Mouse (Mus musculus): Measurements from ENCODE around the gene 4930523C07Rik. TPM values are rescaled to one million over a fixed set of nuclear protein-coding genes. Genes with fewer than 3 reads are reported as not detected.

Gene 4930523C07Rik
- polyA plus RNA-seq, 1 experiment from 2014 or later, result 23.0 TPM

- Histone ChIP-seq H3K4me3 (ENCODE audit: low read depth, low read length) (no peak overlapping the region), H3K9ac (replicated peaks) (no peak overlapping the region), H3K27ac (ENCODE audit: low read depth) (no peak overlapping the region), H3K27me3 (ENCODE audit: insufficient read depth, low read length) (no peaks in the 10 kb centered on the region), H3K4me2 (ENCODE audit: low read depth, low read length) (no peak overlapping the region), H3K36me3 (replicated peaks; ENCODE audit: insufficient read depth, low read length) (peaks cover 13% of the 10 kb centered on the region), H3K9me3 (ENCODE audit: low read length) (no peaks in the 10 kb centered on the region), H3K4me1 (ENCODE audit: insufficient read depth) (peaks cover 4% of the 10 kb centered on the region; the same call in 1 of the 2 replicates)
- 29% methylated on average over 2 of the region's 2 CpGs for WGBS (ENCODE audit: insufficient replicate concordance)
- TF ChIP-seq CTCF (IDR thresholded peaks at IDR 0.05; ENCODE audit: low read depth) (peak; percentile 98), EP300 (IDR thresholded peaks at IDR 0.05; ENCODE audit: low read depth) (no peak)
- peak; percentile 52 for ATAC-seq
- peak; percentile 88 for DNase-seq
Observed at GRCm38 (mm10) chr1:160080800-160081436, 36.7 kb downstream of the 4930523C07Rik start.

- peaks cover 4% of the 10 kb centered on the region; the same call in 1 of the 2 replicates for H3K4me1 ChIP-seq (ENCODE audit: insufficient read depth)
- H3K4me3 ChIP-seq (ENCODE audit: low read depth, low read length), result no peak overlapping the region
- H3K27me3 ChIP-seq (ENCODE audit: insufficient read depth, low read length), result no peaks in the 10 kb centered on the region
- DNase-seq (no peak), ATAC-seq (no peak)
- no peak for TF ChIP-seq EP300 (IDR thresholded peaks at IDR 0.05; ENCODE audit: low read depth)
- TF ChIP-seq CTCF (IDR thresholded peaks at IDR 0.05; ENCODE audit: low read depth), result no peak
- whole genome bisulfite sequencing (ENCODE audit: insufficient replicate concordance), result 78% methylated on average over 1 of the region's 1 CpGs
- no peak overlapping the region for H3K9ac ChIP-seq (replicated peaks)
- H3K36me3 ChIP-seq (replicated peaks; ENCODE audit: insufficient read depth, low read length), result 0 out of 2 replicates have a peak, but pooled peaks cover under 1% of the 10 kb centered on the region
- no peak overlapping the region for H3K27ac ChIP-seq (ENCODE audit: low read depth)
- no peak overlapping the region for H3K4me2 ChIP-seq (ENCODE audit: low read depth, low read length)
- no peaks in the 10 kb centered on the region for H3K9me3 ChIP-seq (ENCODE audit: low read length)
Observed at GRCm38 (mm10) chr1:160082647-160083046, 38.5 kb downstream of the 4930523C07Rik start.

DNA sequence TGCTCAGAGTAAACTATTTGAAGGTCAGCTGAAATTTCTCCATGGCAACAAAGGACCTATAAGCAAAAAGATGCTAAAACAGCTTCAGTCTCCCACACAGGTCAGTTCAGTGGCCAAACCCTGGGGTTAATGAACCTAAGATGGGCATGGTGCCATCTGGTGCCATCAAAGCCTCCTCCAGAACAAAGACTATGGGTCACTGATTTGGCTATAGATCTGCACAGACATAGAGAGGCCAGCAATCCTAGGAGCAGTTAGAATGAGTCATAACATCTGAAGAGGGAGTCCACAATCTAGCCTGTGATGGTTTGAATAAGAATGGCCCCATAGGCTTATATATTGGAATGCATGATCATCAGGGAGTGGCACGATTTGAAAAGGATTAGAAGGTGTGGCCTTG, 40.1 kb downstream of the 4930523C07Rik start:
- no peak for TF ChIP-seq CTCF (IDR thresholded peaks at IDR 0.05; ENCODE audit: low read depth)
- no peak for TF ChIP-seq EP300 (IDR thresholded peaks at IDR 0.05; ENCODE audit: low read depth)
- Histone ChIP-seq H3K27ac (ENCODE audit: low read depth) (no peak overlapping the region), H3K27me3 (ENCODE audit: insufficient read depth, low read length) (no peaks in the 10 kb centered on the region), H3K36me3 (replicated peaks; ENCODE audit: insufficient read depth, low read length) (no peaks in the 10 kb centered on the region), H3K4me1 (ENCODE audit: insufficient read depth) (peaks cover 4% of the 10 kb centered on the region; the same call in 1 of the 2 replicates), H3K4me2 (ENCODE audit: low read depth, low read length) (no peak overlapping the region), H3K9me3 (ENCODE audit: low read length) (no peaks in the 10 kb centered on the region), H3K4me3 (ENCODE audit: low read depth, low read length) (no peak overlapping the region), H3K9ac (replicated peaks) (no peak overlapping the region)
- 70% methylated on average over 1 of the region's 1 CpGs for WGBS (ENCODE audit: insufficient replicate concordance)
- ATAC-seq, result no peak
- DNase-seq, result no peak

DNA sequence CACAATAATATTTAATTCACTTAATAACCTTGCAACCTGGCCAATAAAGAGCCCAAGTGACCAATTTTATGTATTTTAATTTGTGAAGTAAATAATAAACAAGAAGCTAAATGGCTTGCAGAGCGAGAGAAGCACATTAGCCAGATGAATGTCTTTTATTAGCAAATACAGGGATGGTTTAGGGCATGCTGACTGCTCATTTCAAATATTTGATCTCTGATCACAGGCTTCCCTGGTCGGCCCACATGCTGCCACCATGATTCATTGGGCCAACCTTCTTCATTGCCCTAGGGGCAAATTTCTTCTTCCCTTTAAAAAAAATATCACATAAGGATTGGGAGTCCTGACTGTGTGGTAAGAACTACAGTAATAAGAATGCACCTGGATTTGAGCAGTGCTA, 42.5 kb downstream of the 4930523C07Rik start:
- WGBS (ENCODE audit: insufficient replicate concordance), result 71% methylated on average over 2 of the region's 2 CpGs
- DNase-seq (no peak), ATAC-seq (no peak)
- TF ChIP-seq CTCF (IDR thresholded peaks at IDR 0.05; ENCODE audit: low read depth) (no peak), EP300 (IDR thresholded peaks at IDR 0.05; ENCODE audit: low read depth) (no peak)
- H3K4me2 ChIP-seq (ENCODE audit: low read depth, low read length), result no peak overlapping the region
- H3K27me3 ChIP-seq (ENCODE audit: insufficient read depth, low read length), result no peaks in the 10 kb centered on the region
- H3K27ac ChIP-seq (ENCODE audit: low read depth), result no peak overlapping the region
- H3K4me1 ChIP-seq (ENCODE audit: insufficient read depth), result no peaks in the 10 kb centered on the region
- H3K9ac ChIP-seq (replicated peaks), result no peak overlapping the region
- H3K9me3 ChIP-seq (ENCODE audit: low read length), result no peaks in the 10 kb centered on the region
- no peak overlapping the region for H3K4me3 ChIP-seq (ENCODE audit: low read depth, low read length)
- H3K36me3 ChIP-seq (replicated peaks; ENCODE audit: insufficient read depth, low read length), result no peaks in the 10 kb centered on the region

DNA sequence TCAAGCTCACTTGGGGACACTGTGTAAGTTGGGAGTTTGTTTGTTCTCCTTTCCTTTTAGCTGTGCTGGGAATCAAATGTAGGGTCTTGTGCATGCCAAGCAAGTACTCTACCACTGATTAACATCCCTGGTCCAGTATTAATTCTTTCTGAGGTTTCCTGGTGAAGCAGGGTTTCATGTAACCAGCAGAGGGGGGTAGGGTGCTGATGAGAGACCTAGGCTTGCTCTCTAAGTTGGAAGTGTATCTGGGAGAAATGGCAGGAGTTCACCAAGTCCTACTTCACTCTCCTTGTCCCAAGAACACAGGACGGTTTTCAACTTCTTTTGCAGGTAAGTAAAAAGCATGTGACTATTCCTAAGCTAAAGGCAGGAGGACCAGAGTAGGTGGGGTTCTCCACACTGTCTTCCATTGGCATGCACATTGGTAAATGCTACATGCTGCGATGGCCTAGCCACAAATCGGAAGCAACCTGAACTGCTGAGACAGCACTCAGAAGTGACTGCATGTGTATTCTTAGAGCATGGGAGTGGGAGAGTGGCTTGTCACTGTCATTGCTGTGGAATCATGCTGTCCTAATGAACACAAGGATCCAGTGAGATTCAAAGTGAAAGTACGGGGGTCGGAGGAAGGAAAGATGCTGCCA, 55.6 kb downstream of the 4930523C07Rik start:
- H3K27me3 ChIP-seq (ENCODE audit: insufficient read depth, low read length), result no peaks in the 10 kb centered on the region
- TF ChIP-seq CTCF (IDR thresholded peaks at IDR 0.05; ENCODE audit: low read depth) (peak; percentile 20), EP300 (IDR thresholded peaks at IDR 0.05; ENCODE audit: low read depth) (no peak)
- no peak overlapping the region for H3K4me2 ChIP-seq (ENCODE audit: low read depth, low read length)
- DNase-seq (no peak), ATAC-seq (no peak)
- no peaks in the 10 kb centered on the region for H3K36me3 ChIP-seq (replicated peaks; ENCODE audit: insufficient read depth, low read length)
- H3K27ac ChIP-seq (ENCODE audit: low read depth), result no peak overlapping the region
- no peak overlapping the region for H3K9ac ChIP-seq (replicated peaks)
- 72% methylated on average over 5 of the region's 5 CpGs for WGBS (ENCODE audit: insufficient replicate concordance)
- H3K4me1 ChIP-seq (ENCODE audit: insufficient read depth), result no peaks in the 10 kb centered on the region
- H3K9me3 ChIP-seq (ENCODE audit: low read length), result no peaks in the 10 kb centered on the region
- H3K4me3 ChIP-seq (ENCODE audit: low read depth, low read length), result no peak overlapping the region

DNA sequence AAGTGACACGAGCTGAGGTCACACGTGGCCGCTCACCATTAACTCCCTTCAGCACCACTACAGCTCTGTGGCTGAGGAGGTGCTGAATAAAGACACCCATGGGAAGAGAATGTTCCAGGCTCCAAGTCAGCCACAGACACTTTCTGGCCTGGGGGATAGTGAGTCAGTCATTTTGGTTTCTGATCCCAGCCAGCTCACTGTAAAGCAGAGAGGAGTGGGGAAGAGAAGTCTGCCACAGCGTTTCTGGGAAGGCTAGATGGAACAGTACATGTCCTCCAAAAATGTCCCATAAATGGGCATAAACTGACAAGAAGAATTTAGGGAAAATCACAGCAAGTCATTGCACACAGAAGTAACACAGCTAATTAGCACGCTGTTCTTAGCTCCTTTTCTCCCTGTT, 56.8 kb downstream of the 4930523C07Rik start:
- no peak overlapping the region for H3K9ac ChIP-seq (replicated peaks)
- no peaks in the 10 kb centered on the region for H3K36me3 ChIP-seq (replicated peaks; ENCODE audit: insufficient read depth, low read length)
- no peaks in the 10 kb centered on the region for H3K9me3 ChIP-seq (ENCODE audit: low read length)
- no peak for ATAC-seq
- TF ChIP-seq EP300 (IDR thresholded peaks at IDR 0.05; ENCODE audit: low read depth) (no peak), CTCF (IDR thresholded peaks at IDR 0.05; ENCODE audit: low read depth) (no peak)
- no peak for DNase-seq
- no peak overlapping the region for H3K4me2 ChIP-seq (ENCODE audit: low read depth, low read length)
- H3K27ac ChIP-seq (ENCODE audit: low read depth), result no peak overlapping the region
- H3K4me1 ChIP-seq (ENCODE audit: insufficient read depth), result no peaks in the 10 kb centered on the region
- H3K27me3 ChIP-seq (ENCODE audit: insufficient read depth, low read length), result no peaks in the 10 kb centered on the region
- WGBS (ENCODE audit: insufficient replicate concordance), result 70% methylated on average over 5 of the region's 5 CpGs
- no peak overlapping the region for H3K4me3 ChIP-seq (ENCODE audit: low read depth, low read length)
